Mouse (Mus musculus) G1E (cell line): ENCODE data around the gene Cnot4.

ENCODE experiments used
- CTCF ChIP-seq: IDR thresholded peaks from 2 replicates; pipeline ENCODE4 v1.5.1; 2012; ENCODE audit warnings: low read depth, low read length, inconsistent platforms, mixed read lengths
- GATA1 ChIP-seq: IDR thresholded peaks from 2 replicates; pipeline ENCODE4 v1.6.1; 2012; ENCODE audit warnings: borderline replicate concordance, low read length, inconsistent platforms, mixed read lengths
- POLR2AphosphoS5 ChIP-seq: IDR thresholded peaks from 2 replicates; pipeline ENCODE4 v1.6.1; 2012; ENCODE audit warnings: low read depth, low read length, inconsistent platforms; ENCODE audit not compliant: insufficient replicate concordance
- TAL1 ChIP-seq: conservative IDR thresholded peaks from 2 replicates; pipeline ENCODE4 v1.6.1; 2012; ENCODE audit warnings: low read depth, low read length, inconsistent platforms, mixed read lengths

GRCm38 (mm10) chr6:35122488-35122887 is 11.0 kb downstream of the Cnot4 start:
- no peak for TF ChIP-seq CTCF
- TF ChIP-seq GATA1, result no peak
- no peak for TF ChIP-seq TAL1
- TF ChIP-seq POLR2AphosphoS5, result no peak
